Mouse (Mus musculus) cerebellum, adult 2 months (tissue): ENCODE results near the gene Pfkfb4.

Experiments used
- CTCF ChIP-seq: fragments of 200-500 bp; IDR thresholded peaks from 2 replicates; pipeline ENCODE4 v1.5.1; 2011; ENCODE audit warnings: low read depth, mild to moderate bottlenecking, control low read depth, low read length, moderate library complexity, borderline replicate concordance; ENCODE audit not compliant: insufficient read depth
- POLR2A ChIP-seq: fragments of 200-500 bp; IDR thresholded peaks from 2 replicates; pipeline ENCODE4 v1.6.1; 2011; ENCODE audit warnings: low read length, control low read depth, borderline replicate concordance; ENCODE audit not compliant: insufficient read depth

DNA sequence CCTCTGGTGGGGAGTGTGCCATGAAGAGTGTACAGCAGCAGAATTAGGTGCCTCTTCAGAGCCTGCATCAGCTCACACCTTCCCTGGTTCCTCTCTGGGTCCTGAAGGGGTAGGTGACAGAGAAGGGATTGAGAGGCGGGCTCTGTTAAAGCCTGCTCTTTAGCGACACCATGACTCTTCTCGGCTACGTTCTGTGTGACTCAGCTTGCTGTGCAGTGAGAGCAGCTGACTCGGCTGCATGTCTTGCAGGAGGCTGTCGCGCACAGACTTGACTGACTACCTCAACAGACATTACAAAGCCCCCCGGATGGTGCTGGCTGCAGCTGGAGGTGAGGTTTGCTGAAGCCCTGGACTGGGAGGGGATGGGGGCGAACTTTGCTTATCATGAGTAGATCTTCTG, 46.5 kb upstream of the Pfkfb4 start:
- TF ChIP-seq CTCF: no peak
- TF ChIP-seq POLR2A: no peak
